Mouse (Mus musculus): ENCODE results near the gene Pef1.
A peak's percentile ranks its signal among the peaks of the same experiment; 100 is the strongest.

Pef1 gene

GRCm38 (mm10) chr4:130138441-130139213 is 36.3 kb downstream of the Pef1 start:
- peak; percentile 77 for DNase-seq (ENCODE audit: low spot score)

- no peak for DNase-seq (ENCODE audit: low spot score)
Observed at GRCm38 (mm10) chr4:130139214-130139492, 36.8 kb downstream of the Pef1 start, which contains the start of gene Hcrtr1. Hcrtr1 (minus strand) TSS chr4:130139359.

GRCm38 (mm10) chr4:130140992-130141402 is 38.6 kb downstream of the Pef1 start:
- no peak for DNase-seq (ENCODE audit: low spot score)

- no peak for DNase-seq (ENCODE audit: low spot score)
Observed at GRCm38 (mm10) chr4:130141786-130142185, 39.4 kb downstream of the Pef1 start.

GRCm38 (mm10) chr4:130148405-130148804 is 46.0 kb downstream of the Pef1 start:
- DNase-seq (ENCODE audit: low spot score), result no peak

DNA sequence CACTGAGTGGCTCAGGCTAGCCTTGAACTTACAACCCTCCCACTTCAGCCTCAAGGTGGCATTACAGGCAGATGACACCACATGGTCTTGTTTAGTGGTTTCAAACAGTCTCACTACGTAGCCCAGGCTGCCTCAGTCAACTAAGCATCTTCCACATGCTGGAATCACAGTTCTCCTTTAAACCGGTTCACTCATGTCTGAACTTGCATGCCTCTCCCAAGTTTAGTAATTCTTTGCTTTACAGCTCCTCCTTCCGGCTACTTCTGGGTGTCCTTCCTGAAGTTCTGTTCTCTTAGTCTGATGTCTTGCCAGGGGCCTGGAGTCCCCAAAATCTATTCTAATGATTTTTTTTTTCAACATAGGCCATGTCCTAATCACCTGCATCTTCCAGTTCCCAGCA is 51.9 kb downstream of the Pef1 start:
- no peak for DNase-seq (ENCODE audit: low spot score)

DNA sequence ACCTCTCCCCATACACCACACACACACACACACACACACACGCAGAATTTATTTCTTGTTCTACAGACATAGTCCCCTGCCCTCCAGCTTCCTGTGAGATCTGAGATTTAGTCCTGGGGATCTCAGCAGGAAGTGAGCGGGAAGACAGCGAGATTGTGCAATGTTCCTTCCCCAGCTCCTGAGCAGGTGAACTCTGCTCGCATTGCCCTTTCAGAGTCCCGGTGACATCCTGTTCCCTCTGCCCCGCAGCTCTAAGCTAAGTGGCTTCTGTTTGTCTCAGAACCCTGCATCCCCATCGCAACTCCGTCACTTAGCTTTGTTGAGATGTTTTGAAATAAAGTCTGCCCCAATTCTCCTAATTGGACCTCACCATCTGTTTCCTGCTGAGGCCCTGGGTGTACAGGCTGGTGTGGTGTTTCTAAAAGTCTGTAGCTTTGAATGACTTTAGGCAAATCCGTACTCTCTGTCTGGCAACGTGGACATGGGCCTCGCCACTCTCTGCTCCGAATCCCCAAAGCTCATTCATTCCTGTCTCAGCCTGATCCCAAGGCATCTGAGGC is 54.5 kb downstream of the Pef1 start:
- DNase-seq (ENCODE audit: low spot score), result no peak

GRCm38 (mm10) chr4:130161349-130161748 is 59.0 kb downstream of the Pef1 start:
- DNase-seq (ENCODE audit: low spot score), result no peak

GRCm38 (mm10) chr4:130163391-130163861 is 61.1 kb downstream of the Pef1 start:
- DNase-seq (ENCODE audit: low spot score), result peak; percentile 44

DNA sequence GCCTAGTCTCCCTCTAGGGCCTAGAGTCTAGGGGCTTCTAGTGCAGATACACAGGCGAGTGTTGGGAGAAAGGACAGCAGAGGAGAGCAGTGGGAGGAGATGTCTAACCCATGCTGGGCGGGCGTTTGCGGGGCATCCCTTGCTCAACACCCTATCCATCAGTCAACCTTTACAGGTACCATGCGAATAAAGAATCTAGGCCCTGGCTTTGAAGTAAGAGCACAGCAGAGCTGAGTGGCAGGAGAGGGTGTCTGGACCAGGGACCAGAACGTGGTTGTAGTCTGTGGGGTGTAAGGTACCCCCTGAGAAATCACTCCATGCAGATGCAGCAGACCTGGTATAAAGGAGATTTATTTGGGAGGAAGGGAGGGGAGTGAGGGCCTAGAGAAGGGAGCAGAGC is 61.8 kb downstream of the Pef1 start:
- DNase-seq (ENCODE audit: low spot score), result no peak

GRCm38 (mm10) chr4:130166061-130166460 is 63.7 kb downstream of the Pef1 start:
- no peak for DNase-seq (ENCODE audit: low spot score)

DNA sequence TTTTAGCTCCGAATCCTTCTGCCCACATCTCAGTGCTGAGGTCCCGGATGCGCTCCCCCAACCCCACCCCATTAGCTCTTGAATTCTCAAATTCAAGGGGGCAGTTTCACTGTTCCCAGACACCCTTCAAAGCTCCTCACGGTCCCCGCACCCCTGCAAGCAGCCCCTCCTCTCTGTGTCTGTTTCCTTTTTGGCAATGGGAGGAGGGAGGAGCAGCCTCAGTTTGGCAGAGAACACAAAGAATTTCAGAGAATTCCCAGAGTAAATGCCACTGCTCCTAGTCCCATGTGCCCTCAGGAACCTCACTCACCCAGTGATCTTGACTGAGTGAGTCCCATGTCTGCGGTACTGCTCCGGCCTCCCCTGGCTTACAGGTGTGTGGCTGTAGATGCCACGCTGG is 64.2 kb downstream of the Pef1 start:
- no peak for DNase-seq (ENCODE audit: low spot score)

GRCm38 (mm10) chr4:130167321-130167720 is 65.0 kb downstream of the Pef1 start:
- no peak for DNase-seq (ENCODE audit: low spot score)

DNA sequence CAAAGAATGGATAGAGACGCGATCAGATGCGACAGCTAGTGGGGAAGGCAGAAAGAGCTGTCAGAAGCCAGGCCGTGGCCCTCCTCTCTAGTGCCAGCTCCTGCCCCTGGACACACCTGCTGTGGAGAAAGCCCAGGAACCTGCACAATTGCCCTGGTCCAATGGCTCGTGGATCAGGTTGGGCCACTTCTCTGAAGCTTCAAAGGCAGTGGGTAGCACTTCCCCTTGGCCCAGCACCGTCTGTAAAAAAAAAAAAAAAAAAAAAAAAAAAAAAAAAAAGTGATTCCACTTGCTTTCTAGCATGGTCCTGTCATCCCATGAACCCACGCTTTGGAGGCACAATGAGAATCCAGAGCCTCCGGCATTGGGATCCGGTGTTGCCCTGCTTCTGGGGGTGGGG is 65.5 kb downstream of the Pef1 start:
- no peak for DNase-seq (ENCODE audit: low spot score)

- peak; percentile 88 for DNase-seq (ENCODE audit: low spot score)
Observed at GRCm38 (mm10) chr4:130168280-130169183, 66.2 kb downstream of the Pef1 start.

DNA sequence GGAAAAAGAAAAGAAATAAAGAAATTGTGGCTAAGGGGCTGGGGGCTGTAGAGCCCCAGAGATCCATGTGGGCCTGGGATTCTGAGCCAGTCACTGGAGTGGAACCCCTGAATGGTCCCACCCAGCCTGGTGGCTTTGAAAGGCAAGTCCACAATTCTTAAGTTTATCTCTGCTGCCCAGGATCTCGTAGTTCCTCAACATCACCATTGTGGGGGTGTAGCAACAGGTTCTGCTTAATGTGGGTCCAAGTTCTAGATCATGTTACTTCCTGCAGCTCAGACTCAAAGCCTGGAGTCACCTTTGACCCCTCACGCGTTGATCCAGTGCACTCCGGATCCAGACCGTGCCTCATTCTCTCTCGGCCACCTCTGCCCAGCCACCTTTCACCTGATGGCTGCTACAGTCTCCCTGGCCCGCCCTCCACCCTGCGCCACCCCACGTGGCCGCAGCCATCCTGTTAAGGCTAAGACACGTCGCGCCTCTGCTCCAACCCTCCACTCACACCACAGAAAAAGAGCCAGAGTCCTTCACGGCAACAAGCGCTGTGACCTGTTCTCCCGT is 67.1 kb downstream of the Pef1 start:
- DNase-seq (ENCODE audit: low spot score), result no peak

- DNase-seq (ENCODE audit: low spot score), result no peak
Observed at GRCm38 (mm10) chr4:130170362-130170761, 68.0 kb downstream of the Pef1 start.

GRCm38 (mm10) chr4:130171951-130172765 is 69.8 kb downstream of the Pef1 start:
- peak; percentile 49 for DNase-seq (ENCODE audit: low spot score)

DNA sequence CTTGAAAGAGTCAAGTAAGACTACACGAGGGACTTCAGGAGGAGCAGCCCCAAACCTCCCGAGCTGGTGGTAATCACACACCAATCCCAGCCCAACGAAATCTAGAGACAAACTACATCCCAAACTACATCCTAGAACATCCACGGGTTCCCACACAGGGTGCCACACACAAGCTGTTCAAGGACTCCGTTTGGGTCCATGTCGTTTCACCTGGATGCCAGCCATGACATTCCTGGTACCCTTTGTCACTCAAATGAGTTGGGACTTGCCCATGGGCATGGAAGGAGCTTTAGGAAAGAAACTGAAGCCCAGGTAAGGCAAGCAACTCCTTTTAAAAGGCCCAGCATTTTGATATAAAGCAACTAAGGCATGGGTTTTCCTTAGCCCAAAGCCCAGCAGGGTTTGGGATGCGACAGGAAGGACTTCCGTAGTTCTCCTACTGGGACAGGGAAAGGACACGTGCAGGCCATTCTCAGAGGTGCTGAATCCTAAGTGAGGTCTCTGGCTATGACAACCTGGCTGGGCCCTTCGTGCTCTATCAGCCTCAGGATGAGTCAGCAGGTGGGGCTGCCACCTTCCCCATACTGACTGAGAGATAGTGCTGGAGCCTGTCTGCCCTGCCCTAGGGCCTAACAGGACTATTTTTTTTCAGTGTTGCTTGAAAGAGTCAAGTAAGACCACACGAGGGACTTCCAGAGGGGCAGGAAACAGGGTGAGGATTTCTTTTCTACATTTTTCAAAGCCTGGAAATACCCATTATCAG is 70.9 kb downstream of the Pef1 start:
- DNase-seq (ENCODE audit: low spot score), result no peak

- DNase-seq (ENCODE audit: low spot score), result no peak
Observed at GRCm38 (mm10) chr4:130173911-130174311, 71.6 kb downstream of the Pef1 start.
